Mouse (Mus musculus) Patski (cell line): Measurements from ENCODE around the gene Tfpi2. TPM values are rescaled to one million over a fixed set of nuclear protein-coding genes. Genes with fewer than 3 reads are reported as not detected.

Experiments
- ATAC-seq: fragments of 100-300 bp; one replicate; pipeline ENCODE4 v1.8.0; 2021
- CTCF ChIA-PET: fragments of 350-600 bp; sonication (Branson Sonifier 250); formaldehyde crosslinking; loops from one replicate; lab custom pipeline; 2022; ENCODE audit warnings: inconsistent platforms; lab: Charles Lee
- POLR2A ChIA-PET: fragments of 350-600 bp; sonication (Branson Sonifier 250); formaldehyde crosslinking; loops from one replicate; lab custom pipeline; 2022; ENCODE audit warnings: antibody characterized with exemption, inconsistent platforms; lab: Charles Lee
- DNase-seq: peaks from one replicate; pipeline ENCODE4 v3.0.0-alpha.2; 2011; ENCODE audit warnings: low read depth, low spot score
- H3K27me3 ChIP-seq: fragments of 371-371 bp; one replicate; pipeline ENCODE4 v1.5.1; 2021
- CTCF ChIP-seq: fragments of 100-300 bp; IDR thresholded peaks from one replicate; pipeline ENCODE4 v1.5.1; 2021
- in situ Hi-C: fragments of 300-500 bp; cut with MboI; formaldehyde crosslinking; loops from 3 replicates; pipeline ENCODE4 v1.11.1; 2018; ENCODE audit warnings: low pct_unique_long_range_greater_than_20kb, mixed read lengths
- polyA plus RNA-seq: library from polyadenylated mRNA; unstranded; gene quantifications from one replicate; pipeline ENCODE4 v1.2.3, GENCODE M21; 2021

Tfpi2 gene
- polyA plus RNA-seq, 1 experiment from 2014 or later: not detected

DNA sequence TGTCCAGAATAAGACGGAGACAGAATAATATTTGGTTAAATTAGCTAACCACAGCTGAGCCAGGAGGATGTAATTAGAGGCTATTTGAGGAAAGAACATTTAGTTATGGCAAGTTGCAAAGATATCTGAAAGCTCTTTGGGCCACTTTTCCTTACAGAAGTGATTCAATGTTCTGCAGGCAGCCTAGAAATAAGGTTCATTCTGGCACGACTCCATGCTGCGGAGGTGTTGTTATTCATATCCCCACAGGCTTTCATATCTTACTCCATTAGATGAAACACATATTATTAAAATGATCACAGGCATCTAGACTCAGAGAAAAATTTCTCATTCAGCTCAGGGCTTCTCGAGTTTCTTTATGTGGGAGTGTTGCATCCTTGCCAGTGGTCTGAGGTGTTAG, 65.8 kb downstream of the Tfpi2 start:
- DNase-seq (no peak), ATAC-seq (no peak)
- POLR2A ChIA-PET: no interaction called here
- in situ Hi-C loops: no loop called here
- H3K27me3 ChIP-seq: peaks cover 71% of the 10 kb centered on the region
- no peak for TF ChIP-seq CTCF
- CTCF ChIA-PET: interaction anchor here (1.4 kb wide), 1 partner anchor 13 kb away, joined by 3 read pairs; no protein-coding TSS in a partner anchor

DNA sequence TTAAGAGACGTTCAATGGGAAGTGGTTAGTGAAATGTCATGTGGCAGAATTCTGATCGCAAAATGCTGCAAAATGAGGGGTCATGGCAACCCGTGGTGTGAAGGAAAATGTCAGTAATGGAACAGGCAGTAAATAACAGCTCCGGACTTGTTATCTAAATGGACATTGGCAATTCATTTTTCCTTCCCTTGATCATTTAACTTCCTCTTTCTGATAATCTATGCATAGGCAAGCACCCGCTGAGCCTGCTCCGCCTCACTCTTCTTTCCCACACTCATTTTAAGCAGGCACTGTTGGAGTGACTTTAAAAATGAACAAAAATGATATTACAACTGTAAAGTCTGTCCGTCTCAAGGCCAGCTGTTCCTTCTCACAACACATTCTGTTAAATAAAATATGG, 72.7 kb downstream of the Tfpi2 start:
- DNase-seq (no peak), ATAC-seq (no peak)
- TF ChIP-seq CTCF: no peak
- H3K27me3 ChIP-seq: peaks cover 48% of the 10 kb centered on the region
- in situ Hi-C loops: no loop called here
- ChIA-PET CTCF (no interaction called here), POLR2A (no interaction called here)

Other genes starting within 250 kb of the Tfpi2 start
- gene Calcr, start 224.2 kb downstream of the Tfpi2 start, polyA plus RNA-seq: not detected
- 0.09 TPM for gene Gngt1, start 4.9 kb upstream of the Tfpi2 start, polyA plus RNA-seq
- gene Gng11, start 15.0 kb upstream of the Tfpi2 start, polyA plus RNA-seq: not detected
- gene Bet1, start 98.1 kb upstream of the Tfpi2 start, polyA plus RNA-seq: 44.2 TPM